8 mouse cellular contexts compared by ENCODE assay signal in the genomic region with DNA sequence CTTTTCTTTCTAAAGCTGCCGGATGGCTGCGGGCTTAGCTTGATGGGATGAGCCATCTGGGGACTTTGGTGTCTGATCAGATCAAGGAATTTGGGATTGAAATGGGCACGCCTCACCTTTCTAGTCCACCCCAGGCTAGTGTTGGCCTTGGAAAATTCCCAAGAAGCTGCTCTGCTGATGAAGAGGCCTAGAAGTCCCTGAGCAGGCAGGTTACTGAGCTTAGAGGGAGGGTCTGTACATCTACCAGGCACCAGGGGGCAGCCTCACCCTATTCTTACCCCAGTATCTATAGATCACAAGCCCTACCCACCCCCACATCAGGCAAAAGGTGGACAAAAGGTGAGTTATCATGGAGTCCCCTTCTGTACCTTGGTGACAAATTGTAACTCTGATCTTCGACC. TPM values are rescaled to one million over a fixed set of nuclear protein-coding genes. Genes with fewer than 3 reads are reported as not detected.
DNase-seq lines count a peak whose midpoint lies in the region; ATAC-seq and TF ChIP-seq lines count a peak whose summit lies in the region.

No protein-coding gene starts in this region.

- peaks cover 15% of the 10 kb centered on the region for H3K79me3 ChIP-seq in C2C12 (ENCODE audit: low read depth)

- peak; percentile 67 for DNase-seq in MEL (ENCODE audit: low read depth, low spot score)
- peak; percentile 70 to 77 for DNase-seq in cerebellum, postnatal 14 days
- DNase-seq in heart, embryonic 10.5 days (ENCODE audit: low spot score), result no peak
- DNase-seq in lung, embryonic 14.5 days, result peak; percentile 71
- DNase-seq in frontal cortex, postnatal 10 days (ENCODE audit: low spot score in 2 of 2), result no peak

- H3K27me3 ChIP-seq in C2C12 (ENCODE audit: control insufficient read depth, insufficient read depth, insufficient read length) (no peaks in the 10 kb centered on the region), MEL (ENCODE audit: control insufficient read depth in 1 of 2, insufficient read depth in 2 of 2, low read length in 2 of 2) (no peaks in the 10 kb centered on the region)
- peaks cover 24% of the 10 kb centered on the region for H3K27me3 ChIP-seq in heart, embryonic 10.5 days (ENCODE audit: insufficient read depth, poor library complexity, severe bottlenecking)
- peaks cover 9% of the 10 kb centered on the region; the same call in 1 of the 2 replicates for H3K27me3 ChIP-seq in kidney, embryonic 15.5 days
- no peaks in the 10 kb centered on the region for H3K27me3 ChIP-seq in lung, embryonic 14.5 days (ENCODE audit: insufficient read depth, low read length)
- no peaks in the 10 kb centered on the region for H3K27me3 ChIP-seq in neural tube, embryonic 15.5 days (replicated peaks)

- H3K4me1 ChIP-seq in MEL (ENCODE audit: control insufficient read depth in 1 of 2, insufficient read depth in 2 of 2, low read length in 2 of 2), result 0 out of 4 replicates have a peak, but pooled peaks cover 0 to 5% of the 10 kb centered on the region in 2 experiments
- 0 out of 2 replicates have a peak, but pooled peaks cover 6% of the 10 kb centered on the region for H3K4me1 ChIP-seq in heart, embryonic 10.5 days
- H3K4me1 ChIP-seq in kidney, embryonic 15.5 days, result peaks cover 19% of the 10 kb centered on the region
- no peaks in the 10 kb centered on the region for H3K4me1 ChIP-seq in lung, embryonic 14.5 days (ENCODE audit: insufficient read depth)
- H3K4me1 ChIP-seq in neural tube, embryonic 15.5 days, result peaks cover 16% of the 10 kb centered on the region

- peak; percentile 72 for TF ChIP-seq RAD21 in MEL (IDR thresholded peaks at IDR 0.05; ENCODE audit: low read depth, low read length)

- no peak overlapping the region for H3ac ChIP-seq in C2C12 (ENCODE audit: control insufficient read depth, insufficient read length, low read depth)

- H3K27ac ChIP-seq in MEL (ENCODE audit: control insufficient read depth, low read depth, low read length), result no peak overlapping the region
- no peak overlapping the region for H3K27ac ChIP-seq in heart, embryonic 10.5 days
- no peak overlapping the region for H3K27ac ChIP-seq in kidney, embryonic 15.5 days
- no peak overlapping the region for H3K27ac ChIP-seq in lung, embryonic 14.5 days (ENCODE audit: low read depth)
- no peak overlapping the region for H3K27ac ChIP-seq in neural tube, embryonic 15.5 days (replicated peaks)

- no peaks in the 10 kb centered on the region for H3K36me3 ChIP-seq in C2C12 (ENCODE audit: control insufficient read depth, insufficient read depth)
- H3K36me3 ChIP-seq in MEL (ENCODE audit: control insufficient read depth in 1 of 2, insufficient read depth in 2 of 2, low read length in 2 of 2), result no peaks in the 10 kb centered on the region
- H3K36me3 ChIP-seq in heart, embryonic 10.5 days, result peaks cover 8% of the 10 kb centered on the region
- H3K36me3 ChIP-seq in kidney, embryonic 15.5 days, result peaks cover 8% of the 10 kb centered on the region; the same call in 1 of the 2 replicates
- H3K36me3 ChIP-seq in lung, embryonic 14.5 days (ENCODE audit: insufficient read depth), result 0 out of 2 replicates have a peak, but pooled peaks cover 9% of the 10 kb centered on the region
- H3K36me3 ChIP-seq in neural tube, embryonic 15.5 days, result no peaks in the 10 kb centered on the region

- H3K4me3 ChIP-seq in C2C12 (ENCODE audit: insufficient read depth, poor library complexity, severe bottlenecking), result no peak overlapping the region
- H3K4me3 ChIP-seq in MEL (ENCODE audit: control insufficient read depth in 1 of 2, insufficient read depth in 1 of 2, low read depth in 2 of 2, low read length in 2 of 2), result no peak overlapping the region
- peak overlapping the region; percentile 68; the same call in 1 of the 2 replicates for H3K4me3 ChIP-seq in heart, embryonic 10.5 days
- H3K4me3 ChIP-seq in kidney, embryonic 15.5 days (replicated peaks), result no peak overlapping the region
- no peak overlapping the region for H3K4me3 ChIP-seq in lung, embryonic 14.5 days (ENCODE audit: low read depth, low read length)
- no peak overlapping the region for H3K4me3 ChIP-seq in neural tube, embryonic 15.5 days (replicated peaks)

- TF ChIP-seq EP300 in MEL (IDR thresholded peaks at IDR 0.05; ENCODE audit: low read depth in 1 of 2, low read length in 2 of 2), result no peak

- H3K9me3 ChIP-seq in MEL (replicated peaks; ENCODE audit: insufficient read depth, low read length), result no peaks in the 10 kb centered on the region
- no peaks in the 10 kb centered on the region for H3K9me3 ChIP-seq in heart, embryonic 10.5 days
- H3K9me3 ChIP-seq in kidney, embryonic 15.5 days (replicated peaks), result no peaks in the 10 kb centered on the region
- H3K9me3 ChIP-seq in lung, embryonic 14.5 days (ENCODE audit: low read depth, low read length), result no peaks in the 10 kb centered on the region
- no peaks in the 10 kb centered on the region for H3K9me3 ChIP-seq in neural tube, embryonic 15.5 days (replicated peaks)

- ATAC-seq in kidney, embryonic 15.5 days (replicated peaks; ENCODE audit: low FRiP score), result peak; percentile 47; the same call in 1 of the 2 replicates
- peak; percentile 59 for ATAC-seq in lung, embryonic 14.5 days (ENCODE audit: insufficient read depth)
- ATAC-seq in neural tube, embryonic 15.5 days (ENCODE audit: low FRiP score), result 0 out of 2 replicates have a peak, but pooled peaks have one; percentile 30

- no peak for TF ChIP-seq POLR2A in MEL (IDR thresholded peaks at IDR 0.05; ENCODE audit: control insufficient read depth in 1 of 2, insufficient read depth in 1 of 2, low read depth in 1 of 2, low read length in 2 of 2, poor library complexity in 1 of 2)

- H3K79me2 ChIP-seq in C2C12 (ENCODE audit: control insufficient read depth, insufficient read depth), result peaks cover 29% of the 10 kb centered on the region
- no peaks in the 10 kb centered on the region; the same call in 1 of the 2 replicates for H3K79me2 ChIP-seq in MEL (ENCODE audit: control insufficient read depth, insufficient read depth, low read length, poor library complexity)

- H3K4me2 ChIP-seq in kidney, embryonic 15.5 days, result peak overlapping the region; percentile 75
- peak overlapping the region; percentile 65; the same call in 1 of the 2 replicates for H3K4me2 ChIP-seq in lung, embryonic 14.5 days
- H3K4me2 ChIP-seq in neural tube, embryonic 15.5 days, result peak overlapping the region; percentile 66; the same call in 1 of the 2 replicates

- H3K9ac ChIP-seq in MEL (ENCODE audit: control insufficient read depth, low read depth, low read length, poor library complexity, severe bottlenecking), result no peak overlapping the region
- no peak overlapping the region for H3K9ac ChIP-seq in kidney, embryonic 15.5 days
- H3K9ac ChIP-seq in lung, embryonic 14.5 days, result no peak overlapping the region
- H3K9ac ChIP-seq in neural tube, embryonic 15.5 days (replicated peaks), result no peak overlapping the region

- peak; percentile 42 for TF ChIP-seq CTCF in C2C12 (IDR thresholded peaks at IDR 0.05; ENCODE audit: control insufficient read depth, insufficient read depth, insufficient read length)
- TF ChIP-seq CTCF in MEL (IDR thresholded peaks at IDR 0.05 in 2 of 3, conservative IDR thresholded peaks at IDR 0.05 in 1 of 3; ENCODE audit: control insufficient read depth in 1 of 3, insufficient read depth in 1 of 3, low read depth in 2 of 3, low read length in 3 of 3, poor library complexity in 1 of 3, severe bottlenecking in 1 of 3), result peak; percentile 58 to 67 (median 65)
- TF ChIP-seq CTCF in lung, embryonic 14.5 days (IDR thresholded peaks at IDR 0.05; ENCODE audit: low read depth), result peak; percentile 68

- 52% methylated on average over 4 of the region's 4 CpGs for WGBS in heart, embryonic 10.5 days
- 51% methylated on average over 4 of the region's 4 CpGs for WGBS in kidney, embryonic 15.5 days
- WGBS in lung, embryonic 14.5 days, result 67% methylated on average over 4 of the region's 4 CpGs
- WGBS in neural tube, embryonic 15.5 days, result 55% methylated on average over 4 of the region's 4 CpGs

RNA-seq across cellular contexts. Expression of gene Slc6a8, which starts 0.9 kb away (rescaled TPM):
- polyA plus RNA-seq in C2C12 (2012; fragmentation: generic; extraction: Trizol), result 62.8 TPM
- 4.9 and 5.4 TPM in 2 replicates for total RNA-seq in MEL (2012; rRNA removed)
- polyA plus RNA-seq in MEL (2012; ENCODE audit: insufficient read depth in 1 of 2, insufficient read length in 2 of 2, low read depth in 1 of 2, low replicate concordance in 2 of 2, missing spikeins in 1 of 2), result 10 to 100 TPM in 1 of 2 experiments, not detected in 1; 11.9 TPM
- 5.8 and 6.2 TPM in 2 replicates for polyA plus RNA-seq in heart, embryonic 10.5 days (2016; fragmentation: Nextera tagmentation; extraction: Ambion mirVana)
- polyA plus RNA-seq in kidney, embryonic 15.5 days (2015; fragmentation: Nextera tagmentation; extraction: Ambion mirVana), result 7.1 and 7.9 TPM in 2 replicates
- polyA plus RNA-seq in lung, embryonic 14.5 days (2014; fragmentation: Nextera tagmentation; extraction: Ambion mirVana), result 7.4 and 10.6 TPM in 2 replicates
- polyA plus RNA-seq in neural tube, embryonic 15.5 days (2015; fragmentation: Nextera tagmentation; extraction: Ambion mirVana), result 8.2 TPM in 2 replicates

RNA-seq across cellular contexts. Expression of gene Pnck, which starts 12.1 kb away (rescaled TPM):
- polyA plus RNA-seq in C2C12 (2012; fragmentation: generic; extraction: Trizol), result 0.06 TPM
- total RNA-seq in MEL (2012; rRNA removed), result not detected in 2 replicates
- polyA plus RNA-seq in MEL (2012; ENCODE audit: insufficient read depth in 1 of 2, insufficient read length in 2 of 2, low read depth in 1 of 2, low replicate concordance in 2 of 2, missing spikeins in 1 of 2), result under 1 TPM in 1 of 2 experiments, not detected in 1; 0.11 TPM
- polyA plus RNA-seq in heart, embryonic 10.5 days (2016; fragmentation: Nextera tagmentation; extraction: Ambion mirVana), result 7.3 and 8.0 TPM in 2 replicates
- 14.5 and 17.3 TPM in 2 replicates for polyA plus RNA-seq in kidney, embryonic 15.5 days (2015; fragmentation: Nextera tagmentation; extraction: Ambion mirVana)
- 12.0 and 14.0 TPM in 2 replicates for polyA plus RNA-seq in lung, embryonic 14.5 days (2014; fragmentation: Nextera tagmentation; extraction: Ambion mirVana)
- polyA plus RNA-seq in neural tube, embryonic 15.5 days (2015; fragmentation: Nextera tagmentation; extraction: Ambion mirVana), result 156 and 187 TPM in 2 replicates

RNA-seq across cellular contexts. Expression of gene Dusp9, which starts 32.8 kb away (rescaled TPM):
- polyA plus RNA-seq in C2C12 (2012; fragmentation: generic; extraction: Trizol), result 22.3 TPM
- total RNA-seq in MEL (2012; rRNA removed), result 3.4 and 4.7 TPM in 2 replicates
- polyA plus RNA-seq in MEL (2012; ENCODE audit: insufficient read depth in 1 of 2, insufficient read length in 2 of 2, low read depth in 1 of 2, low replicate concordance in 2 of 2, missing spikeins in 1 of 2), result 1 to 10 TPM in 1 of 2 experiments, not detected in 1; 5.2 TPM
- 26.1 and 65.3 TPM in 2 replicates for polyA plus RNA-seq in heart, embryonic 10.5 days (2016; fragmentation: Nextera tagmentation; extraction: Ambion mirVana)
- polyA plus RNA-seq in kidney, embryonic 15.5 days (2015; fragmentation: Nextera tagmentation; extraction: Ambion mirVana), result 27.9 and 29.3 TPM in 2 replicates
- polyA plus RNA-seq in lung, embryonic 14.5 days (2014; fragmentation: Nextera tagmentation; extraction: Ambion mirVana), result 4.1 and 6.6 TPM in 2 replicates
- polyA plus RNA-seq in neural tube, embryonic 15.5 days (2015; fragmentation: Nextera tagmentation; extraction: Ambion mirVana), result 1.0 and 1.8 TPM in 2 replicates

RNA-seq across cellular contexts. Expression of gene Bcap31, which starts 43.9 kb away (rescaled TPM):
- polyA plus RNA-seq in C2C12 (2012; fragmentation: generic; extraction: Trizol), result 185 TPM
- total RNA-seq in MEL (2012; rRNA removed), result 156 and 164 TPM in 2 replicates
- polyA plus RNA-seq in MEL (2012; ENCODE audit: insufficient read depth in 1 of 2, insufficient read length in 2 of 2, low read depth in 1 of 2, low replicate concordance in 2 of 2, missing spikeins in 1 of 2), result 100 to 1,000 TPM in 1 of 2 experiments, not detected in 1; 214 TPM
- polyA plus RNA-seq in heart, embryonic 10.5 days (2016; fragmentation: Nextera tagmentation; extraction: Ambion mirVana), result 178 and 211 TPM in 2 replicates
- 256 and 267 TPM in 2 replicates for polyA plus RNA-seq in kidney, embryonic 15.5 days (2015; fragmentation: Nextera tagmentation; extraction: Ambion mirVana)
- polyA plus RNA-seq in lung, embryonic 14.5 days (2014; fragmentation: Nextera tagmentation; extraction: Ambion mirVana), result 235 and 244 TPM in 2 replicates
- 146 and 166 TPM in 2 replicates for polyA plus RNA-seq in neural tube, embryonic 15.5 days (2015; fragmentation: Nextera tagmentation; extraction: Ambion mirVana)

RNA-seq across cellular contexts. Expression of gene Abcd1, which starts 44.4 kb away (rescaled TPM):
- 7.6 TPM for polyA plus RNA-seq in C2C12 (2012; fragmentation: generic; extraction: Trizol)
- 4.8 and 5.4 TPM in 2 replicates for total RNA-seq in MEL (2012; rRNA removed)
- 10 to 100 TPM in 1 of 2 experiments, not detected in 1; 17.3 TPM for polyA plus RNA-seq in MEL (2012; ENCODE audit: insufficient read depth in 1 of 2, insufficient read length in 2 of 2, low read depth in 1 of 2, low replicate concordance in 2 of 2, missing spikeins in 1 of 2)
- polyA plus RNA-seq in heart, embryonic 10.5 days (2016; fragmentation: Nextera tagmentation; extraction: Ambion mirVana), result 9.8 and 11.7 TPM in 2 replicates
- 12.4 and 15.2 TPM in 2 replicates for polyA plus RNA-seq in kidney, embryonic 15.5 days (2015; fragmentation: Nextera tagmentation; extraction: Ambion mirVana)
- polyA plus RNA-seq in lung, embryonic 14.5 days (2014; fragmentation: Nextera tagmentation; extraction: Ambion mirVana), result 15.5 and 15.6 TPM in 2 replicates
- polyA plus RNA-seq in neural tube, embryonic 15.5 days (2015; fragmentation: Nextera tagmentation; extraction: Ambion mirVana), result 13.6 and 15.5 TPM in 2 replicates

Comparison
In these comparisons a context has a peak if more than half of its experiments do, and no peak if none do; other contexts are left out.
1. DNase-seq: peak in MEL (single experiment), cerebellum, postnatal 14 days (2 of 2) and lung, embryonic 14.5 days (single experiment); none in heart, embryonic 10.5 days (single experiment) and frontal cortex, postnatal 10 days (0 of 2).
2. Peak in every context shown above with its lines, with median percentiles within 50 percentile points of each other: CTCF ChIP-seq, ATAC-seq and H3K4me2 ChIP-seq.